Mouse (Mus musculus) hindbrain, postnatal 0 days (tissue): ENCODE results near the gene Hyal1. TPM values are rescaled to one million over a fixed set of nuclear protein-coding genes. Genes with fewer than 3 reads are reported as not detected.
"Not testable (repeated sequence)": the region's sequence is repeated elsewhere in the genome, so short reads cannot be mapped to it uniquely, and the experiment has no call there.

Experiments
- ATAC-seq: fragments of 200-750 bp; cut with Nextera tagmentation; 2 replicates; pipeline ENCODE4 v1.8.0; 2017; ENCODE audit warnings: mild to moderate bottlenecking, moderate TSS enrichment, moderate library complexity
- DNase-seq: peaks from one replicate; pipeline ENCODE4 v3.0.0-alpha.2; 2015; ENCODE audit warnings: low spot score
- H3K27ac ChIP-seq: fragments of 300-500 bp; sonication (generic); 2 replicates; pipeline ENCODE4 v1.5.1; 2014; ENCODE audit warnings: mild to moderate bottlenecking
- H3K27me3 ChIP-seq: fragments of 300-500 bp; sonication (generic); 2 replicates; pipeline ENCODE4 v1.6.1; 2014; ENCODE audit warnings: low read length, mixed read lengths; ENCODE audit not compliant: insufficient read depth
- H3K36me3 ChIP-seq: fragments of 300-500 bp; sonication (generic); 2 replicates; pipeline ENCODE4 v1.6.1; 2014; ENCODE audit warnings: low read length, mixed read lengths; ENCODE audit not compliant: insufficient read depth
- H3K4me1 ChIP-seq: fragments of 300-500 bp; sonication (generic); 2 replicates; pipeline ENCODE4 v1.6.1; 2014; ENCODE audit warnings: antibody characterized with exemption, low read length, mixed read lengths; ENCODE audit not compliant: insufficient read depth
- H3K4me2 ChIP-seq: fragments of 300-500 bp; sonication (generic); 2 replicates; pipeline ENCODE4 v1.6.1; 2014; ENCODE audit warnings: low read depth, mild to moderate bottlenecking, low read length, moderate library complexity, mixed read lengths
- H3K4me3 ChIP-seq: fragments of 300-500 bp; sonication (generic); 2 replicates; pipeline ENCODE4 v1.5.1; 2014; ENCODE audit warnings: low read length
- H3K9ac ChIP-seq: fragments of 300-500 bp; sonication (generic); replicated peaks from 2 replicates; pipeline ENCODE4 v1.6.1; 2014; ENCODE audit warnings: mild to moderate bottlenecking, low read length, moderate library complexity, mixed read lengths
- H3K9me3 ChIP-seq: fragments of 300-500 bp; sonication (generic); 2 replicates; pipeline ENCODE4 v1.6.1; 2016; ENCODE audit warnings: low read length, mixed read lengths
- CTCF ChIP-seq: IDR thresholded peaks from 2 replicates; pipeline ENCODE4 v1.5.1; 2016; ENCODE audit warnings: antibody characterized with exemption, control low read depth, low read depth
- WGBS: fragments of 180-500 bp; shearing (Covaris S2); extraction: QIAGEN DNeasy Blood & Tissue Kit; methylation state at CpG from one replicate; pipeline ENCODE4 v1.1.7; 2014; 5-methylcytosine and 5-hydroxymethylcytosine counted together
- polyA plus RNA-seq: library from polyadenylated mRNA; unstranded; fragments of >200 nt; fragmentation: Nextera tagmentation; extraction: Ambion mirVana; gene quantifications from 2 replicates; pipeline ENCODE4 v1.2.1, GENCODE M21; 2015
- total RNA-seq: library from RNA; depleted of rRNA; stranded (reverse); fragments of >200 nt; gene quantifications from 2 replicates; pipeline ENCODE4 v1.2.3, GENCODE M21; 2014

The Hyal1 gene
- total and polyA plus RNA-seq, 2 experiments from 2014 or later = 3.3 to 7.7 TPM

- Histone ChIP-seq H3K36me3 (peaks cover 21% of the 10 kb centered on the region; the same call in 1 of the 2 replicates), H3K4me2 (peak overlapping the region; percentile 83), H3K27ac (no peak overlapping the region), H3K4me1 (peaks cover 21% of the 10 kb centered on the region), H3K9ac (peak overlapping the region; percentile 17; the same call in 1 of the 2 replicates), H3K4me3 (peak overlapping the region; percentile 82; the same call in 1 of the 2 replicates), H3K9me3 (no peaks in the 10 kb centered on the region), H3K27me3 (no peaks in the 10 kb centered on the region)
- ATAC-seq (no peak), DNase-seq (no peak)
- WGBS = 94% methylated on average over 21 of the region's 21 CpGs
- no peak for TF ChIP-seq CTCF
Measured at GRCm38 (mm10) chr9:107570845-107571244, 5.9 kb upstream of the Hyal1 start.

- ATAC-seq = no peak
- peaks cover 21% of the 10 kb centered on the region; the same call in 1 of the 2 replicates for H3K36me3 ChIP-seq
- no peak for TF ChIP-seq CTCF
- 93% methylated on average over 22 of the region's 22 CpGs for WGBS
- no peaks in the 10 kb centered on the region for H3K27me3 ChIP-seq
- 0 out of 2 replicates have a peak overlapping the region, but pooled peaks have one; percentile 83 for H3K4me2 ChIP-seq
- peaks cover 21% of the 10 kb centered on the region for H3K4me1 ChIP-seq
- H3K27ac ChIP-seq = no peak overlapping the region
- DNase-seq = no peak
- no peak overlapping the region for H3K4me3 ChIP-seq
- H3K9me3 ChIP-seq = no peaks in the 10 kb centered on the region
- 0 out of 2 replicates have a peak overlapping the region, but pooled peaks have one; percentile 17 for H3K9ac ChIP-seq
Measured at GRCm38 (mm10) chr9:107571534-107572326, 5.0 kb upstream of the Hyal1 start.

GRCm38 (mm10) chr9:107572327-107572662, 4.4 kb upstream of the Hyal1 start:
- ATAC-seq (no peak), DNase-seq (no peak)
- peaks cover 21% of the 10 kb centered on the region for H3K4me1 ChIP-seq
- TF ChIP-seq CTCF = no peak
- no peak overlapping the region for H3K4me2 ChIP-seq
- no peak overlapping the region for H3K4me3 ChIP-seq
- no peak overlapping the region for H3K27ac ChIP-seq
- 92% methylated on average over 2 of the region's 2 CpGs for WGBS
- H3K27me3 ChIP-seq = no peaks in the 10 kb centered on the region
- H3K9me3 ChIP-seq = no peaks in the 10 kb centered on the region
- no peak overlapping the region for H3K9ac ChIP-seq
- H3K36me3 ChIP-seq = peaks cover 21% of the 10 kb centered on the region; the same call in 1 of the 2 replicates

GRCm38 (mm10) chr9:107573774-107574173, 3.0 kb upstream of the Hyal1 start:
- not testable (repeated sequence) for DNase-seq, H3K9ac ChIP-seq, H3K4me3 ChIP-seq, H3K4me2 ChIP-seq, ATAC-seq, H3K27ac ChIP-seq, H3K27me3 ChIP-seq, H3K9me3 ChIP-seq
- 80% methylated on average over 6 of the region's 6 CpGs for WGBS
- Histone ChIP-seq H3K36me3 (peaks cover 21% of the 10 kb centered on the region; the same call in 1 of the 2 replicates), H3K4me1 (peaks cover 14% of the 10 kb centered on the region)

GRCm38 (mm10) chr9:107575579-107576356, 959 bp upstream of the Hyal1 start:
- no peaks in the 10 kb centered on the region for H3K9me3 ChIP-seq
- H3K27ac ChIP-seq = peak overlapping the region; percentile 73; the same call in 1 of the 2 replicates
- ATAC-seq = no peak
- TF ChIP-seq CTCF = no peak
- H3K27me3 ChIP-seq = no peaks in the 10 kb centered on the region
- no peak overlapping the region for H3K9ac ChIP-seq
- no peak for DNase-seq
- H3K4me3 ChIP-seq = no peak overlapping the region
- WGBS = 81% methylated on average over 14 of the region's 14 CpGs
- H3K36me3 ChIP-seq = peaks cover 21% of the 10 kb centered on the region; the same call in 1 of the 2 replicates
- H3K4me1 ChIP-seq = peaks cover 6% of the 10 kb centered on the region; the same call in 1 of the 2 replicates
- no peak overlapping the region for H3K4me2 ChIP-seq

GRCm38 (mm10) chr9:107577871-107578270, 1.1 kb downstream of the Hyal1 start:
- no peak for DNase-seq
- WGBS = 91% methylated on average over 10 of the region's 10 CpGs

More at GRCm38 (mm10) chr9:107577871-107578270, 1.1 kb downstream of the Hyal1 start:
- Histone ChIP-seq H3K36me3 (peaks cover 7% of the 10 kb centered on the region; the same call in 1 of the 2 replicates), H3K4me2 (no peak overlapping the region), H3K27ac (no peak overlapping the region), H3K4me3 (no peak overlapping the region), H3K4me1 (peaks cover 9% of the 10 kb centered on the region; the same call in 1 of the 2 replicates), H3K9ac (no peak overlapping the region), H3K9me3 (no peaks in the 10 kb centered on the region), H3K27me3 (no peaks in the 10 kb centered on the region)
- TF ChIP-seq CTCF = no peak
- no peak for ATAC-seq
